Mouse (Mus musculus): ENCODE results near the gene Plcb1.

The Plcb1 gene

GRCm38 (mm10) chr2:134838185-134838584 is 52.3 kb downstream of the Plcb1 start:
- no peak for DNase-seq (ENCODE audit: low spot score in 2 of 2)

GRCm38 (mm10) chr2:134838888-134839287 is 53.0 kb downstream of the Plcb1 start:
- no peak for DNase-seq (ENCODE audit: low spot score in 2 of 2)

GRCm38 (mm10) chr2:134842883-134843282 is 57.0 kb downstream of the Plcb1 start:
- DNase-seq (ENCODE audit: low spot score in 2 of 2), result no peak

GRCm38 (mm10) chr2:134844391-134845238 is 58.7 kb downstream of the Plcb1 start:
- no peak for DNase-seq (ENCODE audit: low spot score in 2 of 2)

GRCm38 (mm10) chr2:134845239-134845738 is 59.4 kb downstream of the Plcb1 start:
- no peak for DNase-seq (ENCODE audit: low spot score in 2 of 2)

GRCm38 (mm10) chr2:134846555-134846954 is 60.7 kb downstream of the Plcb1 start:
- peak; percentile 74 to 83 for DNase-seq (ENCODE audit: low spot score in 2 of 2)

GRCm38 (mm10) chr2:134851189-134852171 is 65.6 kb downstream of the Plcb1 start:
- no peak for DNase-seq (ENCODE audit: low spot score in 2 of 2)

GRCm38 (mm10) chr2:134856239-134856638 is 70.4 kb downstream of the Plcb1 start:
- DNase-seq (ENCODE audit: low spot score in 2 of 2), result no peak

- no peak for DNase-seq (ENCODE audit: low spot score in 2 of 2)
Observed at GRCm38 (mm10) chr2:134856691-134857090, 70.8 kb downstream of the Plcb1 start.

- no peak for DNase-seq (ENCODE audit: low spot score in 2 of 2)
Observed at GRCm38 (mm10) chr2:134864985-134865645, 79.2 kb downstream of the Plcb1 start.

- no peak for DNase-seq (ENCODE audit: low spot score in 2 of 2)
Observed at GRCm38 (mm10) chr2:134867381-134867780, 81.5 kb downstream of the Plcb1 start.

- DNase-seq (ENCODE audit: low spot score in 2 of 2), result no peak
Observed at GRCm38 (mm10) chr2:134871692-134872489, 86.0 kb downstream of the Plcb1 start.

- no peak for DNase-seq (ENCODE audit: low spot score in 2 of 2)
Observed at GRCm38 (mm10) chr2:134872490-134872781, 86.6 kb downstream of the Plcb1 start.

GRCm38 (mm10) chr2:134877148-134877547 is 91.3 kb downstream of the Plcb1 start:
- DNase-seq (ENCODE audit: low spot score in 2 of 2), result no peak

- DNase-seq (ENCODE audit: low spot score in 2 of 2), result no peak
Observed at GRCm38 (mm10) chr2:134891207-134891606, 105.3 kb downstream of the Plcb1 start.

- DNase-seq (ENCODE audit: low spot score in 2 of 2), result no peak
Observed at GRCm38 (mm10) chr2:134894776-134895175, 108.9 kb downstream of the Plcb1 start.

GRCm38 (mm10) chr2:134896196-134896595 is 110.3 kb downstream of the Plcb1 start:
- DNase-seq (ENCODE audit: low spot score in 2 of 2), result no peak

- DNase-seq (ENCODE audit: low spot score in 2 of 2), result no peak
Observed at GRCm38 (mm10) chr2:134897083-134897482, 111.2 kb downstream of the Plcb1 start.

GRCm38 (mm10) chr2:134901521-134901920 is 115.7 kb downstream of the Plcb1 start:
- DNase-seq (ENCODE audit: low spot score in 2 of 2), result no peak

GRCm38 (mm10) chr2:134910882-134911281 is 125.0 kb downstream of the Plcb1 start:
- DNase-seq (ENCODE audit: low spot score in 2 of 2), result peak; percentile 59

- no peak for DNase-seq (ENCODE audit: low spot score in 2 of 2)
Observed at GRCm38 (mm10) chr2:134911360-134911759, 125.5 kb downstream of the Plcb1 start.

Measured in right cerebral cortex, adult 2 months (tissue).